Mouse (Mus musculus) heart, embryonic 12.5 days (tissue): ENCODE data around the gene A4galt. TPM values are rescaled to one million over a fixed set of nuclear protein-coding genes. Genes with fewer than 3 reads are reported as not detected.

Experiments
- ATAC-seq: fragments of 200-750 bp; cut with Nextera tagmentation; 2 replicates; pipeline ENCODE4 v1.8.0; 2017; ENCODE audit warnings: moderate TSS enrichment, moderate library complexity; ENCODE audit not compliant: insufficient number of reproducible peaks, low FRiP score
- H3K27ac ChIP-seq: fragments of 300-500 bp; sonication (generic); 2 replicates; pipeline ENCODE4 v1.5.1; 2016; ENCODE audit warnings: mild to moderate bottlenecking, moderate library complexity; ENCODE audit not compliant: poor library complexity, severe bottlenecking
- H3K27me3 ChIP-seq: fragments of 300-500 bp; sonication (generic); replicated peaks from 2 replicates; pipeline ENCODE4 v1.6.1; 2016; ENCODE audit warnings: mild to moderate bottlenecking, moderate library complexity
- H3K36me3 ChIP-seq: fragments of 300-500 bp; sonication (generic); 2 replicates; pipeline ENCODE4 v1.6.1; 2016; ENCODE audit warnings: mild to moderate bottlenecking, moderate library complexity
- H3K4me1 ChIP-seq: fragments of 300-500 bp; sonication (generic); replicated peaks from 2 replicates; pipeline ENCODE4 v1.6.1; 2016; ENCODE audit warnings: mild to moderate bottlenecking
- H3K4me2 ChIP-seq: fragments of 300-500 bp; sonication (generic); 2 replicates; pipeline ENCODE4 v1.6.1; 2016; ENCODE audit warnings: mild to moderate bottlenecking, moderate library complexity
- H3K4me3 ChIP-seq: fragments of 300-500 bp; sonication (generic); 2 replicates; pipeline ENCODE4 v1.5.1; 2016; ENCODE audit warnings: mild to moderate bottlenecking
- H3K9ac ChIP-seq: fragments of 300-500 bp; sonication (generic); 2 replicates; pipeline ENCODE4 v1.6.1; 2016; ENCODE audit warnings: mild to moderate bottlenecking, moderate library complexity
- H3K9me3 ChIP-seq: fragments of 300-500 bp; sonication (generic); replicated peaks from 2 replicates; pipeline ENCODE4 v1.6.1; 2016; ENCODE audit warnings: mild to moderate bottlenecking, moderate library complexity
- WGBS: fragments of 180-500 bp; shearing (Covaris S2); methylation state at CpG from one replicate; pipeline ENCODE4 v1.1.7; 2016; 5-methylcytosine and 5-hydroxymethylcytosine counted together
- polyA plus RNA-seq: library from polyadenylated mRNA; unstranded; fragments of >200 nt; fragmentation: Nextera tagmentation; extraction: Ambion mirVana; gene quantifications from 2 replicates; pipeline ENCODE4 v1.2.1, GENCODE M21; 2016

Gene A4galt
- polyA plus RNA-seq, 1 experiment from 2014 or later, result 0.18 TPM

- 38% methylated on average over 9 of the region's 9 CpGs for WGBS
- Histone ChIP-seq H3K4me2 (no peak overlapping the region), H3K4me3 (no peak overlapping the region), H3K36me3 (no peaks in the 10 kb centered on the region), H3K27ac (peak overlapping the region; percentile 49; the same call in 1 of the 2 replicates), H3K9ac (no peak overlapping the region), H3K9me3 (peaks cover 5% of the 10 kb centered on the region; the same call in 1 of the 2 replicates), H3K4me1 (peaks cover 22% of the 10 kb centered on the region), H3K27me3 (no peaks in the 10 kb centered on the region)
- 0 out of 2 replicates have a peak, but pooled peaks have one; percentile 34 for ATAC-seq
These were observed 27.3 kb downstream of the A4galt start for GRCm38 (mm10) chr15:83224136-83224766.

- peaks cover 22% of the 10 kb centered on the region for H3K4me1 ChIP-seq
- H3K9me3 ChIP-seq, result peaks cover 6% of the 10 kb centered on the region; the same call in 1 of the 2 replicates
- H3K27ac ChIP-seq, result peak overlapping the region; percentile 49
- H3K4me2 ChIP-seq, result no peak overlapping the region
- no peaks in the 10 kb centered on the region for H3K27me3 ChIP-seq
- peak; percentile 57; the same call in 1 of the 2 replicates for ATAC-seq
- H3K4me3 ChIP-seq, result no peak overlapping the region
- WGBS, result 53% methylated on average over 11 of the region's 11 CpGs
- H3K9ac ChIP-seq, result no peak overlapping the region
- no peaks in the 10 kb centered on the region for H3K36me3 ChIP-seq
These were observed 28.2 kb downstream of the A4galt start for GRCm38 (mm10) chr15:83223208-83223962.

GRCm38 (mm10) chr15:83221721-83222120 lies 29.9 kb downstream of the A4galt start:
- H3K4me1 ChIP-seq, result peaks cover 22% of the 10 kb centered on the region
- H3K9ac ChIP-seq, result no peak overlapping the region
- H3K36me3 ChIP-seq, result no peaks in the 10 kb centered on the region
- no peak overlapping the region for H3K4me3 ChIP-seq
- peaks cover 6% of the 10 kb centered on the region; the same call in 1 of the 2 replicates for H3K9me3 ChIP-seq
- 84% methylated on average over 4 of the region's 4 CpGs for WGBS
- no peak overlapping the region for H3K4me2 ChIP-seq
- no peak overlapping the region for H3K27ac ChIP-seq
- ATAC-seq, result no peak
- H3K27me3 ChIP-seq, result no peaks in the 10 kb centered on the region

GRCm38 (mm10) chr15:83220368-83221013 lies 31.1 kb downstream of the A4galt start:
- peaks cover 6% of the 10 kb centered on the region; the same call in 1 of the 2 replicates for H3K9me3 ChIP-seq
- peaks cover 27% of the 10 kb centered on the region for H3K4me1 ChIP-seq
- H3K27me3 ChIP-seq, result no peaks in the 10 kb centered on the region
- no peak overlapping the region for H3K9ac ChIP-seq
- no peak overlapping the region for H3K27ac ChIP-seq
- no peak for ATAC-seq
- no peak overlapping the region for H3K4me2 ChIP-seq
- 33% methylated on average over 9 of the region's 9 CpGs for WGBS
- H3K36me3 ChIP-seq, result no peaks in the 10 kb centered on the region
- H3K4me3 ChIP-seq, result no peak overlapping the region

GRCm38 (mm10) chr15:83215322-83216216 lies 36.0 kb downstream of the A4galt start:
- Histone ChIP-seq H3K27me3 (no peaks in the 10 kb centered on the region), H3K9me3 (peaks cover 6% of the 10 kb centered on the region; the same call in 1 of the 2 replicates), H3K4me2 (no peak overlapping the region), H3K36me3 (no peaks in the 10 kb centered on the region), H3K4me3 (no peak overlapping the region), H3K4me1 (peaks cover 6% of the 10 kb centered on the region), H3K9ac (no peak overlapping the region), H3K27ac (no peak overlapping the region)
- no peak for ATAC-seq
- 45% methylated on average over 5 of the region's 5 CpGs for WGBS

GRCm38 (mm10) chr15:83210229-83210628 lies 41.3 kb downstream of the A4galt start:
- H3K4me3 ChIP-seq, result peak overlapping the region; percentile 3; the same call in 1 of the 2 replicates
- no peaks in the 10 kb centered on the region for H3K9me3 ChIP-seq
- no peak overlapping the region for H3K9ac ChIP-seq
- no peaks in the 10 kb centered on the region for H3K36me3 ChIP-seq
- H3K27ac ChIP-seq, result no peak overlapping the region
- 20% methylated on average over 11 of the region's 11 CpGs for WGBS
- peak overlapping the region; percentile 59 for H3K4me2 ChIP-seq
- H3K27me3 ChIP-seq, result no peaks in the 10 kb centered on the region; the same call in 1 of the 2 replicates
- peaks cover 8% of the 10 kb centered on the region for H3K4me1 ChIP-seq
- 0 out of 2 replicates have a peak, but pooled peaks have one; percentile 29 for ATAC-seq

- H3K4me2 ChIP-seq, result peak overlapping the region; percentile 59
- H3K4me1 ChIP-seq, result peaks cover 8% of the 10 kb centered on the region
- H3K27ac ChIP-seq, result no peak overlapping the region
- ATAC-seq, result no peak
- H3K36me3 ChIP-seq, result no peaks in the 10 kb centered on the region
- no peaks in the 10 kb centered on the region; the same call in 1 of the 2 replicates for H3K27me3 ChIP-seq
- H3K4me3 ChIP-seq, result peak overlapping the region; percentile 3; the same call in 1 of the 2 replicates
- peak overlapping the region; percentile 49; the same call in 1 of the 2 replicates for H3K9ac ChIP-seq
- H3K9me3 ChIP-seq, result no peaks in the 10 kb centered on the region
- WGBS, result 11% methylated on average over 10 of the region's 10 CpGs
These were observed 41.9 kb downstream of the A4galt start for GRCm38 (mm10) chr15:83209719-83210118.

- H3K4me1 ChIP-seq, result peaks cover 10% of the 10 kb centered on the region
- H3K27ac ChIP-seq, result no peak overlapping the region
- H3K4me3 ChIP-seq, result no peak overlapping the region
- no peak for ATAC-seq
- WGBS, result 36% methylated on average over 4 of the region's 4 CpGs
- H3K4me2 ChIP-seq, result peak overlapping the region; percentile 59
- H3K27me3 ChIP-seq, result no peaks in the 10 kb centered on the region; the same call in 1 of the 2 replicates
- H3K9me3 ChIP-seq, result no peaks in the 10 kb centered on the region
- H3K9ac ChIP-seq, result peak overlapping the region; percentile 49; the same call in 1 of the 2 replicates
- no peaks in the 10 kb centered on the region for H3K36me3 ChIP-seq
These were observed 42.4 kb downstream of the A4galt start for GRCm38 (mm10) chr15:83209092-83209695.

- Histone ChIP-seq H3K4me1 (peaks cover 19% of the 10 kb centered on the region), H3K4me2 (peak overlapping the region; percentile 52), H3K9ac (no peak overlapping the region), H3K4me3 (peak overlapping the region; percentile 24; the same call in 1 of the 2 replicates), H3K27me3 (no peaks in the 10 kb centered on the region; the same call in 1 of the 2 replicates), H3K36me3 (no peaks in the 10 kb centered on the region), H3K27ac (no peak overlapping the region), H3K9me3 (no peaks in the 10 kb centered on the region)
- ATAC-seq, result no peak
- WGBS, result 23% methylated on average over 10 of the region's 10 CpGs
These were observed 46.7 kb downstream of the A4galt start for GRCm38 (mm10) chr15:83204731-83205451.
